Comparison of ENCODE assay signal across 13 mouse cellular contexts in genomic region chr17:50369216-50369875, GRCm38 (mm10).
DNase-seq lines count a peak whose midpoint lies in the region; ATAC-seq lines count a peak whose summit lies in the region.
"Had no signal": no experiment of that assay in that cellular context is flagged by ENCODE, and none has a peak within 500 bp of the region (broad histone marks: within the 10 kb centered on the region; RNA-seq: fewer than 3 reads in every experiment).

No protein-coding gene starts in this region.

- 78% methylated on average over 6 of the region's 6 CpGs for WGBS in heart, embryonic 11.5 days (ENCODE audit: insufficient replicate concordance)
- WGBS in intestine, embryonic 16.5 days, result 76% methylated on average over 6 of the region's 6 CpGs
- WGBS in hindbrain, embryonic 11.5 days, result 86% methylated on average over 6 of the region's 6 CpGs

- DNase-seq in heart, adult 11 months, result peak; percentile 98
- DNase-seq in adrenal gland, adult 2 months, result no peak
- no peak for DNase-seq in hindbrain, embryonic 11.5 days (ENCODE audit: low spot score)
- DNase-seq: adrenal gland, adult 8-10 months; layer of hippocampus, adult 9-11 months; right cerebral cortex, adult 18-20 months had no signal

- no peaks in the 10 kb centered on the region for H3K9me3 ChIP-seq in heart, embryonic 11.5 days (replicated peaks; ENCODE audit: control insufficient read depth, low read length)
- no peaks in the 10 kb centered on the region for H3K9me3 ChIP-seq in intestine, embryonic 16.5 days (ENCODE audit: control insufficient read depth, low read length)
- H3K9me3 ChIP-seq in hindbrain, embryonic 11.5 days (ENCODE audit: control insufficient read depth, low read length), result no peaks in the 10 kb centered on the region
- H3K9me3 ChIP-seq: hindbrain, embryonic 13.5 days; limb, embryonic 15.5 days had no signal

- H3K27ac ChIP-seq in heart, embryonic 11.5 days (ENCODE audit: low read depth, low read length), result no peak overlapping the region
- no peak overlapping the region for H3K27ac ChIP-seq in intestine, embryonic 16.5 days (ENCODE audit: low read length)
- no peak overlapping the region for H3K27ac ChIP-seq in hindbrain, embryonic 11.5 days (ENCODE audit: low read depth, low read length)
- H3K27ac ChIP-seq: hindbrain, embryonic 13.5 days; limb, embryonic 15.5 days had no signal

- ATAC-seq in heart, embryonic 11.5 days (replicated peaks; ENCODE audit: insufficient number of reproducible peaks, low FRiP score, low TSS enrichment), result no peak
- ATAC-seq in common myeloid progenitor, adult 5-6 weeks (replicated peaks; ENCODE audit: low read depth, poor library complexity, severe bottlenecking), result peak; percentile 77
- peak; percentile 73 for ATAC-seq in intestine, embryonic 16.5 days
- peak; percentile 74 for ATAC-seq in megakaryocyte progenitor cell, adult 5-6 weeks (replicated peaks; ENCODE audit: poor library complexity)
- ATAC-seq in erythroid progenitor cell, adult 5-6 weeks (replicated peaks; ENCODE audit: low FRiP score, poor library complexity, severe bottlenecking), result no peak
- ATAC-seq in hindbrain, embryonic 11.5 days (ENCODE audit: low FRiP score), result no peak

- H3K4me1 ChIP-seq in heart, embryonic 11.5 days (ENCODE audit: control insufficient read depth, insufficient read depth, low read length), result no peaks in the 10 kb centered on the region
- no peaks in the 10 kb centered on the region for H3K4me1 ChIP-seq in intestine, embryonic 16.5 days (ENCODE audit: control insufficient read depth, insufficient read depth, low read length)
- no peaks in the 10 kb centered on the region for H3K4me1 ChIP-seq in hindbrain, embryonic 11.5 days (replicated peaks; ENCODE audit: control insufficient read depth, insufficient read depth, low read length)
- H3K4me1 ChIP-seq: hindbrain, embryonic 13.5 days; limb, embryonic 15.5 days had no signal

- no peaks in the 10 kb centered on the region for H3K36me3 ChIP-seq in heart, embryonic 11.5 days (ENCODE audit: control insufficient read depth, insufficient read depth, low read length)
- no peaks in the 10 kb centered on the region for H3K36me3 ChIP-seq in intestine, embryonic 16.5 days (ENCODE audit: control insufficient read depth, insufficient read depth, low read length)
- H3K36me3 ChIP-seq in hindbrain, embryonic 11.5 days (ENCODE audit: control insufficient read depth, insufficient read depth, low read length), result no peaks in the 10 kb centered on the region
- H3K36me3 ChIP-seq: hindbrain, embryonic 13.5 days; limb, embryonic 15.5 days had no signal

- no peaks in the 10 kb centered on the region for H3K27me3 ChIP-seq in heart, embryonic 11.5 days (ENCODE audit: control insufficient read depth, insufficient read depth, low read length)
- H3K27me3 ChIP-seq in intestine, embryonic 16.5 days (replicated peaks; ENCODE audit: control insufficient read depth, insufficient read depth, low read length), result no peaks in the 10 kb centered on the region
- no peaks in the 10 kb centered on the region for H3K27me3 ChIP-seq in hindbrain, embryonic 11.5 days (ENCODE audit: control insufficient read depth, insufficient read depth, low read length)
- H3K27me3 ChIP-seq: hindbrain, embryonic 13.5 days; limb, embryonic 15.5 days had no signal

- no peak overlapping the region for H3K4me2 ChIP-seq in heart, embryonic 11.5 days
- H3K4me2 ChIP-seq in intestine, embryonic 16.5 days (ENCODE audit: low read depth, low read length), result no peak overlapping the region
- no peak overlapping the region for H3K4me2 ChIP-seq in hindbrain, embryonic 11.5 days (replicated peaks; ENCODE audit: low read depth, low read length)
- H3K4me2 ChIP-seq: hindbrain, embryonic 13.5 days; limb, embryonic 15.5 days had no signal

- no peak overlapping the region for H3K9ac ChIP-seq in heart, embryonic 11.5 days (ENCODE audit: low read depth, low read length)
- no peak overlapping the region for H3K9ac ChIP-seq in intestine, embryonic 16.5 days (ENCODE audit: low read depth, low read length)
- no peak overlapping the region for H3K9ac ChIP-seq in hindbrain, embryonic 11.5 days (ENCODE audit: low read depth, low read length)
- H3K9ac ChIP-seq: hindbrain, embryonic 13.5 days; limb, embryonic 15.5 days had no signal

- no peak overlapping the region for H3K4me3 ChIP-seq in heart, embryonic 11.5 days (ENCODE audit: low read depth, low read length)
- H3K4me3 ChIP-seq in intestine, embryonic 16.5 days (ENCODE audit: low read length), result no peak overlapping the region
- H3K4me3 ChIP-seq in hindbrain, embryonic 11.5 days (ENCODE audit: low read depth, low read length), result no peak overlapping the region
- H3K4me3 ChIP-seq: hindbrain, embryonic 13.5 days; limb, embryonic 15.5 days had no signal

Comparison
In these comparisons a context has a peak if more than half of its experiments do, and no peak if none do; other contexts are left out.
1. ATAC-seq: peak in common myeloid progenitor, adult 5-6 weeks (single experiment), intestine, embryonic 16.5 days (single experiment) and megakaryocyte progenitor cell, adult 5-6 weeks (single experiment); none in heart, embryonic 11.5 days (single experiment), erythroid progenitor cell, adult 5-6 weeks (single experiment) and hindbrain, embryonic 11.5 days (single experiment).